Mouse (Mus musculus) intestine, embryonic 16.5 days (tissue): Measurements from ENCODE around the gene Dna2. TPM values are rescaled to one million over a fixed set of nuclear protein-coding genes. Genes with fewer than 3 reads are reported as not detected.

Source experiments
- ATAC-seq: fragments of 200-750 bp; cut with Nextera tagmentation; 2 replicates; pipeline ENCODE4 v1.8.0; 2017; ENCODE audit warnings: moderate TSS enrichment, moderate library complexity
- H3K27ac ChIP-seq: fragments of 300-500 bp; sonication (generic); 2 replicates; pipeline ENCODE4 v1.5.1; 2014; ENCODE audit warnings: mild to moderate bottlenecking, low read length
- H3K27me3 ChIP-seq: fragments of 300-500 bp; sonication (generic); replicated peaks from 2 replicates; pipeline ENCODE4 v1.6.1; 2014; ENCODE audit warnings: low read length, control low read depth, mixed read lengths; ENCODE audit not compliant: control insufficient read depth, insufficient read depth
- H3K36me3 ChIP-seq: fragments of 300-500 bp; sonication (generic); 2 replicates; pipeline ENCODE4 v1.6.1; 2014; ENCODE audit warnings: low read length, control low read depth; ENCODE audit not compliant: control insufficient read depth, insufficient read depth
- H3K4me1 ChIP-seq: fragments of 300-500 bp; sonication (generic); 2 replicates; pipeline ENCODE4 v1.6.1; 2014; ENCODE audit warnings: low read length, control low read depth, mixed read lengths; ENCODE audit not compliant: control insufficient read depth, insufficient read depth
- H3K4me2 ChIP-seq: fragments of 300-500 bp; sonication (generic); 2 replicates; pipeline ENCODE4 v1.6.1; 2014; ENCODE audit warnings: low read depth, low read length, control low read depth
- H3K4me3 ChIP-seq: fragments of 300-500 bp; sonication (generic); 2 replicates; pipeline ENCODE4 v1.5.1; 2014; ENCODE audit warnings: mild to moderate bottlenecking, low read length
- H3K9ac ChIP-seq: fragments of 300-500 bp; sonication (generic); 2 replicates; pipeline ENCODE4 v1.6.1; 2014; ENCODE audit warnings: low read depth, low read length
- H3K9me3 ChIP-seq: fragments of 300-500 bp; sonication (generic); 2 replicates; pipeline ENCODE4 v1.6.1; 2016; ENCODE audit warnings: low read length, control low read depth; ENCODE audit not compliant: control insufficient read depth
- WGBS: fragments of 180-500 bp; shearing (Covaris S2); extraction: QIAGEN DNeasy Blood & Tissue Kit; methylation state at CpG from one replicate; pipeline ENCODE4 v1.1.7; 2014; 5-methylcytosine and 5-hydroxymethylcytosine counted together
- polyA plus RNA-seq: library from polyadenylated mRNA; unstranded; fragments of >200 nt; fragmentation: Nextera tagmentation; extraction: Ambion mirVana; gene quantifications from 2 replicates; pipeline ENCODE4 v1.2.1, GENCODE M21; 2015

The Dna2 gene
- polyA plus RNA-seq, 1 experiment from 2014 or later = 22.1 TPM

- Histone ChIP-seq H3K27ac (peak within 1 kb of the TSS; percentile 83), H3K9ac (peak within 1 kb of the TSS; percentile 97), H3K36me3 (no peaks in the 10 kb centered on the region), H3K4me3 (peak within 1 kb of the TSS; percentile 98), H3K4me1 (peaks cover 4% of the 10 kb centered on the region), H3K4me2 (peak within 1 kb of the TSS; percentile 86), H3K9me3 (no peaks in the 10 kb centered on the region), H3K27me3 (no peaks in the 10 kb centered on the region)
- WGBS = 4% methylated on average over 50 of the region's 50 CpGs
- ATAC-seq = peak; percentile 98
Measured at GRCm38 (mm10) chr10:62919925-62920765, 26.7 kb upstream of the Dna2 start, which contains the start of gene Slc25a16. Gene Slc25a16 (plus strand): TSS chr10:62920633.

DNA sequence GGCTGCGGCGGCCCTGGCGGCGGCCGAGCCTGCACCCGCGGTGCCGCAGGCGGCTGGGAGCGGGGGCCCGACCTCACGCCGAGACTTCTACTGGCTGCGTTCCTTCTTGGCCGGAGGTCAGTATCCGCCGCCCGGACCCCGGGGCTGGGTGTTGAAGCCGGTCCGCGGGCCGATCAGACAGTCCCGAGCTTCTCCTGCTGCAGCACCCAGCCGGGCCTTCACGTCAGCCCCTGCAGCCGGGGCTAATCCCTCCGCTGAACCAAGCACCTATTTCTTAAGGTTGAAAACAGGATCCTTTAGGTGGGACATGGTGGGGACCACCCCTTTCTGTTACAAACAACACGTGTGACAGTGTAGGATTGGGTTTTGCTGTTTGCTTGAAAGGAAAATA lies 26.1 kb upstream of the Dna2 start:
- Histone ChIP-seq H3K9ac (peak overlapping the region; percentile 97), H3K27ac (peak overlapping the region; percentile 83), H3K4me1 (peaks cover 4% of the 10 kb centered on the region), H3K4me3 (peak overlapping the region; percentile 98), H3K4me2 (peak overlapping the region; percentile 65), H3K27me3 (no peaks in the 10 kb centered on the region), H3K36me3 (no peaks in the 10 kb centered on the region), H3K9me3 (no peaks in the 10 kb centered on the region)
- ATAC-seq = peak; percentile 72
- 0% methylated on average over 29 of the region's 29 CpGs for WGBS

DNA sequence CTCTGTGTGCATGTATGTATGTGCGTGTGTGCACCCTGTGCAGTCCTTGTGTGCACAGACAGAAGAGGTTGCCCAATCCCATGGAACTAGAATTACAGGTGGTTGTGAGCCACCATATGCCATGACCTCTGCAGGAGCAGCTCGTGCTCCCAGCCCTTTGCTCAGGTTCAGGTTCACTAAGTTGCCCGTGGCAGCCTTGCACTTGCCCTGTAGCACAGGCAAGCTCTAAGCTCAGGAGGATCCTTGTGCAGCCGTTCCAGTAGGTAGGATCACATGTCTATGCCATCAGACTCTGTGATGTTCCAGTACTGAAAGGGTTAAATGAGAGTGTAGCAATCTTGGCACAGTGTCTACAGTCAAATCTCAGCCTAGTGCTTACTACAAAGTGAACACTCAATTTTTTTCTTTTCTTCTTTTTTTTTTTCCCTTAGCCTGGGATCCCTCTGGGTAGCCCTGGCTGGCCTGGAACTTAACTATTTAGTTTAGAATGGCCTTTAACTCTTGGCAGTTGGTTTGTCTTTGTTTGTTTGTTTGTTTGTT lies 22.7 kb upstream of the Dna2 start:
- no peaks in the 10 kb centered on the region for H3K27me3 ChIP-seq
- H3K4me3 ChIP-seq = no peak overlapping the region
- ATAC-seq = no peak
- H3K27ac ChIP-seq = no peak overlapping the region
- no peak overlapping the region for H3K9ac ChIP-seq
- no peaks in the 10 kb centered on the region for H3K9me3 ChIP-seq
- H3K36me3 ChIP-seq = no peaks in the 10 kb centered on the region
- WGBS = 91% methylated on average over 4 of the region's 4 CpGs
- H3K4me1 ChIP-seq = peaks cover 4% of the 10 kb centered on the region
- no peak overlapping the region for H3K4me2 ChIP-seq

GRCm38 (mm10) chr10:62932381-62932780 lies 14.4 kb upstream of the Dna2 start:
- WGBS = 95% methylated on average over 1 of the region's 1 CpGs
- Histone ChIP-seq H3K27ac (no peak overlapping the region), H3K9ac (no peak overlapping the region), H3K4me3 (no peak overlapping the region), H3K4me1 (no peaks in the 10 kb centered on the region), H3K9me3 (no peaks in the 10 kb centered on the region), H3K27me3 (no peaks in the 10 kb centered on the region), H3K36me3 (0 out of 2 replicates have a peak, but pooled peaks cover 4% of the 10 kb centered on the region), H3K4me2 (no peak overlapping the region)
- no peak for ATAC-seq

GRCm38 (mm10) chr10:62944975-62945580 lies 1.7 kb upstream of the Dna2 start:
- Histone ChIP-seq H3K9me3 (no peaks in the 10 kb centered on the region), H3K36me3 (no peaks in the 10 kb centered on the region), H3K27ac (0 out of 2 replicates have a peak overlapping the region, but pooled peaks have one; percentile 20), H3K4me3 (no peak overlapping the region), H3K4me2 (no peak overlapping the region), H3K4me1 (no peaks in the 10 kb centered on the region), H3K27me3 (no peaks in the 10 kb centered on the region), H3K9ac (no peak overlapping the region)
- WGBS = 76% methylated on average over 10 of the region's 10 CpGs
- no peak; the same call in 1 of the 2 replicates for ATAC-seq

DNA sequence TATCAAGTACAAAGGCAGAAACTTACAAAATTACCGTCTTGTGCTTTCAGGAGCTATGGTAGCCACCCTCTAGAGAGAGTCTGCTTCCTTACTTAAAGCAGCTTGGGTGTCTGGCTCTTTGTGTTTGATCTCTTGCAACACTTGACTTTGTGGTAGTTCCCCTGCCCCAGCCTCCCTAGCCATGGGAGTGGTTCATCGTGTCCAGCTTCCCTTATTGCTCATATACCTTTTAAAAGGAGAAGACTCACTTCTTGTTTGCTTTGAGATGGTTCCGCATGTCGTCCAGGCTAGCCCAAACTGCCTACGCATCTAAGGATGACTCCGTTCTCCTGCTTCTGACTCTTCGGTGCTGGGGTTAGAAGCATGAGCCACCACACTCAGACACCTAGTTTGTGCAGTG lies 1.7 kb downstream of the Dna2 start:
- H3K9me3 ChIP-seq = no peaks in the 10 kb centered on the region
- no peak overlapping the region for H3K4me3 ChIP-seq
- H3K4me1 ChIP-seq = no peaks in the 10 kb centered on the region
- no peaks in the 10 kb centered on the region for H3K27me3 ChIP-seq
- H3K27ac ChIP-seq = no peak overlapping the region
- no peak overlapping the region for H3K9ac ChIP-seq
- H3K36me3 ChIP-seq = peaks cover 8% of the 10 kb centered on the region; the same call in 1 of the 2 replicates
- 94% methylated on average over 7 of the region's 7 CpGs for WGBS
- ATAC-seq = no peak
- no peak overlapping the region for H3K4me2 ChIP-seq

DNA sequence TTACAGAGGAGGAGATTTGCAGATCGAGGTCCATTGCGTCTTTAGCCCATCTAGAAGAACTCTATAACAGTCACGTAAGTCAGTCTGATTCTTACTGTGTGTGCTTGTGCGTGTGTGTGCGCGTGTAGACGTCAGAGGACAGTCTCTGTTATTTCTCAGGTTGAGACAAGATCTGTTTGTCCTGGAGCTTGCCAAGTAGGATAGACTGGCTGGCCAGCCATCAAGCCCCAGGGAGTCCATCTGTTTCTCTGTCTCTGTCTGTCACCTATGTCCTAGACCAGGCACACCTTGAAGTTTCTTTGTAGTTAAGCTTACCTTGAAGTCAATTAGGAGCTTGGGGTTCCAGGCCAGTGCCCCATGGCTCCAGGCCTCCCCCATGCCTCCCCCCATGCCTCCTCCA lies 17.1 kb downstream of the Dna2 start:
- Histone ChIP-seq H3K4me3 (no peak overlapping the region), H3K36me3 (peaks cover 33% of the 10 kb centered on the region), H3K9ac (no peak overlapping the region), H3K27ac (no peak overlapping the region), H3K4me2 (no peak overlapping the region), H3K4me1 (no peaks in the 10 kb centered on the region), H3K9me3 (no peaks in the 10 kb centered on the region), H3K27me3 (no peaks in the 10 kb centered on the region)
- 91% methylated on average over 7 of the region's 7 CpGs for WGBS
- no peak for ATAC-seq

GRCm38 (mm10) chr10:62965796-62966195 lies 19.0 kb downstream of the Dna2 start:
- Histone ChIP-seq H3K4me1 (no peaks in the 10 kb centered on the region), H3K4me2 (no peak overlapping the region), H3K36me3 (peaks cover 27% of the 10 kb centered on the region), H3K9me3 (no peaks in the 10 kb centered on the region), H3K27me3 (no peaks in the 10 kb centered on the region), H3K27ac (no peak overlapping the region), H3K4me3 (no peak overlapping the region), H3K9ac (no peak overlapping the region)
- 92% methylated on average over 11 of the region's 11 CpGs for WGBS
- no peak for ATAC-seq

DNA sequence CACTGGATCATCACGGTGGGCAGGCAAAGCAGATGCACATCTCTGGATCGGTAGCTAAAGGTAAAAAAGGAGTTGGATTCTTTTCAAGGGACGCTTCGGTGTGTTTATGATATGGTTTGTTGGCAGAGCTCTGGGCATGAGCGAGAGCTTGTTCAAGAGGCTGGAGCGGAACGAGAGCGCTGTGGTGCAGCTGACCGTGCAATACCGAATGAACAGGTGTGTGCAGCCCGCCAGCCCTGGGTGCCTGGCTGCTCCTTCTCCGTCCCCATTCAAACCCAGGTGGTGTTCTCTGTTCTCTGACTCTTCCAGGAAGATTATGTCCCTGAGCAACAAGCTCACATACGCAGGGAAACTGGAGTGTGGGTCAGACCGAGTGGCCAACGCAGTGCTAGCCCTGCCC lies 19.5 kb downstream of the Dna2 start:
- Histone ChIP-seq H3K27me3 (no peaks in the 10 kb centered on the region), H3K27ac (no peak overlapping the region), H3K36me3 (peaks cover 24% of the 10 kb centered on the region), H3K9ac (no peak overlapping the region), H3K9me3 (no peaks in the 10 kb centered on the region), H3K4me1 (no peaks in the 10 kb centered on the region), H3K4me2 (no peak overlapping the region), H3K4me3 (no peak overlapping the region)
- ATAC-seq = no peak
- 94% methylated on average over 15 of the region's 15 CpGs for WGBS
